Mouse (Mus musculus) layer of hippocampus, adult 9-11 months (tissue): ENCODE results near the gene Zfp595.
"Not testable (repeated sequence)": the region's sequence is repeated elsewhere in the genome, so short reads cannot be mapped to it uniquely, and the experiment has no call there.

Experiments used
- DNase-seq: peaks from one replicate; pipeline ENCODE4 v3.0.0; 2022

Gene Zfp595

DNA sequence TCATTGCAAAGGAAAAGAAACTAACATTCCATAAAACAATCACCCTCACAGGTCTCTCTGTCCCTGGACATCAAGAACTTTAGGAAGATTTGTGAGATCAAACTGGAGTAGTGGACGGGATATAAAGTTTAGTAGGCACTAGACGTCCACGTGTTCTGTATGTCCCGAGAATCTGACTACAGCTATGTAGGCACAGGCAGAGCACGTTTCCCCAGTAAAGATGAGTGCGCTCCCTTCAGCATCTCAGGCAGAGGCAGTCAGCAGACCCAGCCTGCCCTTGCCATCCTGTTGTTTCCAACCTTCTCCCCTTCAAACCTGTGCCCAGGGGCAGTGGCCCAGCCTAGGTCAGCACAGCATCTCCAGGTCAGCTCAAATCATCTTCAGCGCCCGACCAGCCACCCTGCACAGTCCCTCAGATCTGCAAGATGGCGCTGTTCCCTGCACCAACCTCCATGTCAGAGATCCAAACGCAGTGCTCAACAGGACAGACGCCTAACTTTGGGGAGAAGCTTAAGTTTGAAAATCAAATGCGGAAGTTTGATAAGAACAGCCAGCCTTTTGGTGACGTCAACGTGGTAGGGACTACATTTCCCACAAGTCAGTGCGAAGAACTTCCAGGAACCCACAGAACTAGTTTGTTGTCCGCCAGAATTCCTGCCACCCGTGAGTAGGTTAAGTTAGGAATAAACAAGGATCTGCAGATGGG, at the start of gene Zfp595:
TSS of gene Zfp595 (minus strand) at position 552 of the 706 bp plus-strand sequence.
- DNase-seq = peak; percentile 90

- not testable (repeated sequence) for DNase-seq
Observed at GRCm38 (mm10) chr13:67376255-67376654, 43.9 kb upstream of the Zfp595 start.

- DNase-seq = peak; percentile 56
Observed at GRCm38 (mm10) chr13:67375050-67375911, 42.9 kb upstream of the Zfp595 start, which contains the start of the genes Gm28041 and Zfp456. Gene Gm28041, minus strand, starts transcription at chr13:67375733. Gene Zfp456, minus strand, starts transcription at chr13:67375810.

DNA sequence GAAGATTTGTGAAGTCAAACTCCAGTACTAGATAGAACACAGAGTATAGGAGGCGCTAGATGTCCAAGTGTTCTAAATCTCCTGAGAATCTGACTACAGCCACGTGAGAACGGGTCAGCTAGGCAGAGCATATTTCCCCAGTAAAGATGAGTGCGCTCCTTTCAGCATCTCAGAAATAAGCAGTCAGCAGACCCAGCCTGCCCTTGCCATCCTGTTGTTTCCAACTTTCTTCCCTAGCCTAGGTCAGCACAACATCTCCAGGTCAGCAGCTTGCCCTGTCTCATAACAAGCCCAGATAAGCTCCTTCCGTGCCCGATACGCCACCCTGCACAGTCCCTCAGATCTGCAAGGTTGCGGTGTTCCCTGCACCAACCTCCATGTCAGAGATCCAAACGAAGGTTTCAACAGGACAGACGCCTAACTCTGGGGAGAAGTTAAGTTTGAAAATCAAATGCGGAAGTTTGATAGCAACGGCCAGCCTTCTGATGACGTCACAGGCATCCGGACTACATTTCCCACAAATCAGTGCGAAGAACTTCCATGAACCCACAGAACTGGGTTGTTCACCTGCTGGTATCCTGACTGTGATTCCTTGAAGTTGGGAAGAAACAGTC, 27.9 kb upstream of the Zfp595 start, which contains the start of the genes Gm28044 and Zfp953:
TSS of gene Gm28044 (minus strand) at position 406 of the 614 bp plus-strand sequence.
TSS of gene Zfp953 (minus strand) at position 475 of the 614 bp plus-strand sequence.
- peak; percentile 90 for DNase-seq

DNA sequence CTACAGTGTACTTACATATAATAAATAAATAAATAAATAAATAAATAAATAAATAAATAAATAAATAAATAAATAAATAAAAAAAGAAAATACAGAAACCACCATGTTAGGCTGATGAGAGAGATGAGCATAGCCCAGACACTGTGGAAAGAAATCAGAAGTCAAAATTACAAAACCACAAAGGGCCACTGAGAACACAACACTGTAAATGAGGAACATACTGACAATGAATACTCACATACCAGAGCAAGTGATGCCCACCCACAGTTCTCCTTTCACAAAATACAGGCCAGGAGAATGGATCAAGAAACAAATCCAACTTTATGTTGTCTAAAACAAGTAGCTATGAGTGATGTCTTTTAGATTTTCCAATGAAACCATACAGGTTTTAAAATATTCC, 19.5 kb upstream of the Zfp595 start:
- no peak for DNase-seq

- DNase-seq = no peak
Observed at GRCm38 (mm10) chr13:67343422-67343821, 11.1 kb upstream of the Zfp595 start.

DNA sequence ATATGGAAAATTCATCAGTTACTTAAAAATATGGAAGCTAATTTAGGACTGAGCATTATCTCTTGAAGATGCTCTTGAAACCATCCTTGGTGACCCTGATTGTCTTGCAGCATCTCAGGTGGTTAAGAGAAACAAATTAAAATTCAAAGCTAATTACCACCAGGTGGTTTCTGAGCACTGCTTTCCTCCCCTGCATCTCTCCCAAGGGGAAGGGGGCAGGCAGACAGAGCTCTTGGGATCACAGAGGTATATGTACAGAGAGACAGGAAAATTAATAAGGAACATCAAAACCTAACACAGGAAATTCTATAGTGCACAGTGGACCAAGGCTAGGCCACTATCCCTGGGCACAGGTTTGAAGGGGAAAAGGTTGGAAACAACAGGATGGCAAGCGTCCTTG, 507 bp upstream of the Zfp595 start:
- DNase-seq = no peak

- no peak for DNase-seq
Observed at GRCm38 (mm10) chr13:67306718-67307117, 25.7 kb downstream of the Zfp595 start.

DNA sequence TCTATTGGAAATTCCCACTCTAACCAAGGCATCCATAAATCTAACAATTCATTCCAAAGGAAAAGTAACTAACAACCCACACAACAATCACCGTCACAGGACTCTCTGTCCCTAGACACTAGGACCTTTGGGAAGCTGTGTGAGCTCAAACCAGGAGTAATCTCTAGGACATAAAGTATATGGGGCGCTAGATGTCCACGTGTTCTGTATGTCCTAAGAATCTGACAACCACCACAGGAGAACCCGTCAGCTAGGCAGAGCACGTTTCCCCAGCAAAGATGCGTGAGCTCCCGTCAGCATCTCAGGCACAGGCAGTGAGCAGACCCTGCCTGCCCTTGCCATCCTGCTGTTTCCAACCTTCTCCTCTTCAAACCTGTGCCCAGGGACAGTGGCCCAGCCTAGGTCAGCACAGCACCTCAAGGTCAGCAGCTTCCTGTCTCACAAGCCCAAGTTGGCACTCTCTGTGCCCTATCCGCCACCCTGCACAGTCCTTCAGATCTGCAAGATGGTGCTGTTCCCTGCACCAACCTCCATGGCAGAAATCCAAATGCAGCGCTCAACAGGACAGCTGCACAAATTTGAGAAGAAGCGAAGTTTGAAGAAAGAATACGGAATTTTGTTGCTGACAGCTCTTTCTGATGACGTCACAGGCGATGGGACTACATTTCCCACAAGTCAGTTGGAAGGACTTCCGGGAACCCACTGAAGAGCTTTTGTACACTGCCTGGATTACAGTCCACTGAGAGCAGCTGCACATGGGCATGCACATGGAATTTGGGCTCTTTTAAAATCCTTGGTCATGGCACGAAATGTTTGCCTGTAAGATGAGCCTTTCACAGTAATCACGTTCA, 26.3 kb downstream of the Zfp595 start, which contains the start of gene Zfp457:
TSS of gene Zfp457 (minus strand) at position 664 of the 851 bp plus-strand sequence.
- peak; percentile 95 for DNase-seq

DNA sequence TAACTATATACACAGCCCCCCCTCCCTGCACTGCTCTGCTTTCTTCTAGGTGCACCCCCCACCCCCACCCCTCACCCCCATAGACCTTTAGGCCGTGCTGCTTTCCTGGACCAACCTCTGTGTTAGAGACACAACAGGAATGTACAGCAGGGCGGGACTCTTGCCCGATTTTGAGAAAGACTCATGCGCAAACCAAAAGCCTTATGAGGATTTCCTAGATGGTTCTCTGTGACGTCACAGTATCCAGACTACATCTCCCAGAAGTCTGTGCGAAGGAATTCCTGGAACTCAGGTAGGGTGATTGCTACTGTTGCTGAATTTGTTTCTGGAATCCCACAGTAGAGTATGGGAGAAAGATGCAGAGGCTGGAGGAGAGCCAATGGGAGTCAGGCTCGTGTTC, 54.1 kb downstream of the Zfp595 start, which contains the start of gene Zfp458:
TSS of gene Zfp458 (minus strand) at position 153 of the 400 bp plus-strand sequence.
- DNase-seq = peak; percentile 17

DNA sequence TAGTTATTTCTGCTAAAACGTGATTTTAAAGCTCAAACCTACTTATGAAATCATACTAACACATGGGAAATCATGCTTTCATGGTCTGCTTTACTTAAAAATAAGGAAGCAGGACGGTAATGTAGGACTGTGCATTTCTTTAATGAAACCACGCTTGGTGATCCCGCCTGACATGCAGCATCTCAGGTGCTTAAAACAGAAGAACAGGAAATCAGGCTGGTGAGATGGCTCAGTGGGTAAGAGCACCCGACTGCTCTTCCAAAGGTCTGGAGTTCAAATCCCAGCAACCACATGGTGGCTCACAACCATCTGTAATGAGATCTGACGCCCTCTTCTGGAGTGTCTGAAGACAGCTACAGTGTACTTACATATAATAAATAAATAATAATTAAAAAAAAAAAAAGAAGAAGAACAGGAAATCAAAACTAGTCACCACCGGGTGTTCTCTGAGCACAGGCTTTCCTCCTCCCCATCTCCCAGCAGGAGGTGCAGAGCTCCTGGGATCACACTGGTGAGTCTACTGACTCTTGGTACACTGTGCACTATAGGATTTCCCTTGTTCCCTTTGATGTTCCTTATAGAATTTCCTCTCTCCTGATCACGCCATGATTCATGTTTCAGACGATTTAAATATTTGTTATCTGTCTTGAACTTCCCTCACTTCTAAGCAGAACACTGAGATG, 62.8 kb downstream of the Zfp595 start:
- DNase-seq = not testable (repeated sequence)

- DNase-seq = peak; percentile 88
Observed at GRCm38 (mm10) chr13:67268568-67269369, 63.6 kb downstream of the Zfp595 start.
